Mouse (Mus musculus) c-Kit-positive CD71-positive TER-119-positive erythroid progenitor cells, embryonic 14.5 days (primary cell): ENCODE data around the gene Apol9a.

Experiments used
- DNase-seq: peaks from one replicate; pipeline ENCODE4 v3.0.0-alpha.2; 2013; ENCODE audit warnings: low spot score

The Apol9a gene

DNA sequence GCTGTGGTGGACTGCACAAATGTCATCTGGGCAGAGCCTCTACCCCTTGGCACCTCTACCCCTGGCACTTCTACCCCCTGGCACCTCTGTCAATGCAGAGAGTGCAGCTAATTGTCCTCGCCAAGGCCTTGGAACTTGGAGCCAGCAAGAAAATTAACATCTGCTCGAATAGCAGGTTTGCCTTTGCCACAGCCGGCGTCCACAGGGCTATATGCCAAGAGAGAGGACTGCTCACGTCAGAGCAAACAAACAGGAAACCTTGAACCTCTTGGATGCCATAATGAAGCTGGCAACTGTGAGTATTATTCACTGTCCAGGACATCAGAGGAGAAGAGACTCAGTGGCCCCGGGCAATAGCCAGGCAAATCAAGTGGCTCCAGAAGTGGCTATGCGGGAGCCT lies 34.0 kb downstream of the Apol9a start:
- DNase-seq, result no peak

GRCm38 (mm10) chr15:77370588-77370987 lies 40.3 kb downstream of the Apol9a start:
- no peak for DNase-seq

- DNase-seq, result no peak
Measured at GRCm38 (mm10) chr15:77369981-77370380, 41.0 kb downstream of the Apol9a start.

DNA sequence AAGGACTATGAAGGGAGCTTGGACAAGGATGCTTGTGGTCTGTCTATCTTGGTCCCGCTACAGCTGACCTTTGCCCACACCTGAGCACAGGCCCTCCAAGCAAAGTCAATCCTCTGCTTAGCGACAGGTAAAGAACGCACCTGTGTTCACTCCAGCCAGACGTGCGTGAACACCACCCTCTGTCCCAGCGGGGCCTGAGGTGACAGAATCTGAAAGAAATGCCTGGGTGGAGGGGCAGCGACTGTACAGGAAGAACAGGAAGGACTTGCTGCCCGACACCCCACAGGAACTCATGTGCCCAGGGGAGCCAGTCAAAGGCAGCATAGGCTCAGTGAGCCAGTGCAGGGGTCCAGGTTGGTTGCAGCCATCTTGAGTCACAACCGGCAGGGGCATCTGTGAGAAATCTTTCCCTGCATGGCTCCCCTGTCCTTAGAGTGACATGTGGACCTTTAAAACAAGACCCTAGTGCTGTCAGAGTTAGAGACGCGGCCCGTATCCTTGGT lies 42.1 kb downstream of the Apol9a start:
- no peak for DNase-seq

GRCm38 (mm10) chr15:77368148-77368547 lies 42.8 kb downstream of the Apol9a start:
- DNase-seq, result peak; percentile 65

DNA sequence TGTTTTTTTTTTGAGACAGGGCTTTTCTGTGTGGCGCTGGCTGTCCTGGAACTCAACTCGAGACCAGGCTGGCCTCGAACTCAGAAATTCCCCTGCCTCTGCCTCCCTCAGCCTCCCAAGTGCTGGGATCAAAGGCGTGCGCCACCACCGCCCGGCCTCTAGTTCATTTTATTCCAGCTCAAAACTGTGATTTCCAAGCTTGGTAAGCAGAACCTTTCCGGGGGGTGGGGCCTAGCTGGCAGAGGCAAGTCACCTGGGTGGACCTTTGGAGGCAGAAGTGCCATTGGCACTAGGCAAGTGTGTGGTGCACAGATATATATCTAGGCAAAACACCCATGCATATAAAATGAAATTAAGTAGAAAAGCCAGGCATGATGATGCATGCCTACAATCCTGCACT lies 43.4 kb downstream of the Apol9a start:
- DNase-seq, result no peak

- DNase-seq, result peak; percentile 47
Measured at GRCm38 (mm10) chr15:77366706-77367484, 44.0 kb downstream of the Apol9a start.

GRCm38 (mm10) chr15:77365700-77366570 lies 45.0 kb downstream of the Apol9a start:
- DNase-seq, result no peak

- DNase-seq, result no peak
Measured at GRCm38 (mm10) chr15:77364026-77364425, 46.9 kb downstream of the Apol9a start.

GRCm38 (mm10) chr15:77363578-77363977 lies 47.4 kb downstream of the Apol9a start:
- DNase-seq, result no peak

DNA sequence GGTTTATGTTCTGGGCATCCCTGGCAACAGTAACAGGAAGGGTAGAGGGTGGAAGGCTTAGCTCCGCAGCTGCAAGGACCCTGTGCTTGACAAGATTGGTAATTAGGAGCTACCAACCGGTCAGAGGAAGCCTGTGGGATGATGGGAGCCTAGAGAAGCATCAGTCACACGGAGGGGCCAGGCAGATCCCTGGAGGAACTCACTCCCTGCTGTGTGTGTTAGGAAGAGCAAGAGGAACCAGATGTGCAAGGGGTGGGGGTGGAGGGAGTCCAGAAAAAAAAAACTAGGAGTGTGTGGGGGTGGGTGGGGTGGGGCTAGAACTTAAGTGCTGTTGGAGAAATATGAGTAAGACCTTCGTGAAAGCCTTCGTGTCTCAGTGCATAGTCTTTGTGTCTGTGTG lies 48.0 kb downstream of the Apol9a start:
- no peak for DNase-seq

DNA sequence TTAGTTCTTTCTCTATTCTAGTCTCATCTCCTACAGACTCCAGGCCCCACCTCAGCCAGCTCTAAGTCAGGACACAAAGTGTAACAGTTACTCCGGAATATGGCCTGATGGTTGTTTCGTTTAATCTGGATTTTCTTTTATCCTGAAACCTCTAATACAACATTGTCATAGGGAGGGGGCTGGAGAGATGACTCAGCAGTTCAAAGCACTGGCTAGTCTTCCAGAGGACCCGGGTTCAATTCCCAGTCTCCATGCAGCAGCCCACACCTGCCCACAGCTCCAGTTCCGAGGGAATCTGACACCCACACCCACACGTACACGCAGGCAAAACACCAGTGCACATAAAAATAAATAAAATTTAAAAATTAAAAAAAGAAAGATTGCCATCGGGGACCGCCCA lies 51.0 kb downstream of the Apol9a start:
- DNase-seq, result no peak

DNA sequence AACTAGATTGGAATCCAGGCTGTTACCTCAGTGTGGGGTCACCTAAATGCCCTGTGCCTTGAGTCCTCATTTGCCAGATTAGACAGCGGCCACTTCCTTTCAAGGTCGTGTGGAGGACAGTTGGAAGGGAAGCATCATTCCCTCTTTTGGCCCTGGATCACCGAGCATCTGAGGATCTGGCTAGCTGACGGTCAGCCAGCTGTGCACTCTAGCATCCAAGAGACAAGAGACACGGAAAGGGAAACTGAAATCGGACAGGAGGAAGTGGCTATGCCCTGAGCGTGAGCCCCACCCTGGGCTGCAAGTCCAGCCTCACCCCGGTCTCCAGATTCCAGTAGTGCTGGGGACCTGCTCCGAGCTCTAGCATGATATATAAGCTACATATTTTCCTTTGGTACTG lies 51.4 kb downstream of the Apol9a start:
- DNase-seq, result no peak

GRCm38 (mm10) chr15:77359084-77359483 lies 51.9 kb downstream of the Apol9a start:
- DNase-seq, result no peak

DNA sequence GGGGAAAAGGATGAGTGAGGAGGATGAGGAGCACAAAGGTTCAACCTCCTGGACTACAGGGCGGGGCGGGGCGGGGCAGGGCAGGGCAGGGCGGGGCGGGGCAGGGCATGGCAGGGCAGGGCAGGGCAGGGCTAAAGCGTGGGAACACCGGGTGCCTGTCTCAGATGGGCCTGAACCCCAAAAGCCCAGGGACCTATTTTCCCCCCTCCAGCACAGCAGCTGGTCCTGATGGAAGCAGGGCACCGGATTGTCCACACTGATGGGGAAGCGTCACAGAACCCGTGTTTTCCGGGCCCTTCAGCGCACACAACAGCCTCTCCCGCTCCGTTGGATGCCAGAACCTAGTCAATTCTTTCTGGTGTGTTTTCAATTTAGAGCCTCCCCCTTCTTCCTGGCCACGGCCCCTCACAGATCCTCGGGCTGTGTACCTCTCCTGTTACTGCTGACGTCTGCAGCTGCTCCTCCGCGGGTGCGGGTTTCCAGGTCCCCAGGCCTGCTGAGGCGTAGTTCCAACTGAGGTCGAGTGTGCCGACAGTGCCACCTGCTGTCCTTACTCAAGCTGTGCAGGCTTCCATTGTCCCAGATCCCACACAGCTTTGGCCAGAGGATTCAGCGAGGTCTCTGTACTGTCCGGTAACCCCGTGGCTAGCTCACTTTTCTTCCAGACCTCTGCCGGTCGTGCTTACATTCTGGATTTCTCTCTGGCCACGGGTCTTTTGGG lies 52.5 kb downstream of the Apol9a start:
- peak; percentile 37 for DNase-seq

GRCm38 (mm10) chr15:77356248-77356810 lies 54.6 kb downstream of the Apol9a start:
- no peak for DNase-seq

GRCm38 (mm10) chr15:77354848-77355551 lies 55.9 kb downstream of the Apol9a start:
- no peak for DNase-seq

GRCm38 (mm10) chr15:77354496-77354847 lies 56.5 kb downstream of the Apol9a start:
- DNase-seq, result no peak
